23 mouse cellular contexts compared by ENCODE assay signal in genomic region chr5:19972736-19973135, GRCm38 (mm10).
DNase-seq lines count a peak whose midpoint lies in the region; ATAC-seq and TF ChIP-seq lines count a peak whose summit lies in the region.
"Had no signal": no experiment of that assay in that cellular context is flagged by ENCODE, and none has a peak within 500 bp of the region (broad histone marks: within the 10 kb centered on the region; RNA-seq: fewer than 3 reads in every experiment).

No protein-coding gene starts in this region.

- TF ChIP-seq POLR2A in CH12.LX (IDR thresholded peaks at IDR 0.05; ENCODE audit: low read depth, low read length), result no peak

- H3K9me3 ChIP-seq in CH12.LX (replicated peaks; ENCODE audit: low read length), result peaks cover 7% of the 10 kb centered on the region
- H3K9me3 ChIP-seq: G1E had no signal

- H3K4me3 ChIP-seq in CH12.LX (replicated peaks in 1 of 3; ENCODE audit: low read depth in 2 of 3, low read length in 2 of 3, poor library complexity in 1 of 3), result no peak overlapping the region

- TF ChIP-seq EP300 in CH12.LX (IDR thresholded peaks at IDR 0.05; ENCODE audit: low read length), result peak; percentile 90

- H3K9ac ChIP-seq in CH12.LX (ENCODE audit: insufficient read depth, low read depth), result no peak overlapping the region

- H3K27ac ChIP-seq in CH12.LX (ENCODE audit: insufficient read depth, low read depth), result no peak overlapping the region

- TF ChIP-seq RAD21 in CH12.LX (IDR thresholded peaks at IDR 0.05; ENCODE audit: low read depth, low read length), result no peak; the same call in 1 of the 2 replicates

- peaks cover 0 to 35% of the 10 kb centered on the region in 2 experiments; a peak in 2 of 4 replicates for H3K4me1 ChIP-seq in CH12.LX (ENCODE audit: control insufficient read depth in 1 of 2, insufficient read depth in 2 of 2)

- in situ Hi-C loops in CH12.LX (cut with MboI; ENCODE audit: low pct_ligation_motif_present, low pct_unique_long_range_greater_than_20kb, low sequenced_read_pairs), result no loop called here

- DNase-seq in A20 (ENCODE audit: low read depth, low spot score) (peak; percentile 81), CH12.LX (ENCODE audit: extremely low read depth) (peak; percentile 38), MN1 (ENCODE audit: low spot score) (no peak)
- peak; percentile 19 for DNase-seq in splenic B cell, adult 2 months (ENCODE audit: low read depth, low spot score)
- no peak for DNase-seq in right cerebral cortex, postnatal 36 days (ENCODE audit: low spot score in 2 of 2)
- DNase-seq: adrenal gland, adult 2 months; adrenal gland, adult 8-10 months; adrenal gland, postnatal 10 days; adrenal gland, postnatal 14 days; adrenal gland, postnatal 25 days; adrenal gland, postnatal 36 days; B cell, adult 2 months; cerebellum, adult 11 months; cerebellum, adult 11-12 months; cerebellum, adult 18-20 months; cerebellum, adult 2 months; cerebellum, adult 8-10 months; cerebellum, adult 9-10 months; cerebellum, adult 9-11 months had no signal

- no peaks in the 10 kb centered on the region for H3K27me3 ChIP-seq in CH12.LX (replicated peaks)
- no peaks in the 10 kb centered on the region for H3K27me3 ChIP-seq in splenic B cell, adult 2 months (ENCODE audit: control insufficient read depth, insufficient read depth, low read length, poor library complexity, severe bottlenecking)

- TF ChIP-seq CTCF in CH12.LX (conservative IDR thresholded peaks at IDR 0.05 in 1 of 2, IDR thresholded peaks at IDR 0.05 in 1 of 2; ENCODE audit: low read depth in 2 of 2, low read length in 2 of 2), result no peak

- dilution Hi-C loops in CH12.LX (cut with MboI; ENCODE audit: extremely low pct_ligation_motif_present, extremely low pct_unique_long_range_greater_than_20kb, low sequenced_read_pairs), result no loop called here

- H3K36me3 ChIP-seq in CH12.LX (replicated peaks in 1 of 2; ENCODE audit: control insufficient read depth in 1 of 2, insufficient read depth in 1 of 2, low read length in 1 of 2), result no peaks in the 10 kb centered on the region
- no peaks in the 10 kb centered on the region for H3K36me3 ChIP-seq in splenic B cell, adult 2 months (ENCODE audit: control insufficient read depth, insufficient read depth, low read length, poor library complexity, severe bottlenecking)
- H3K36me3 ChIP-seq: G1E had no signal

- H3K4me2 ChIP-seq in CH12.LX (ENCODE audit: insufficient read depth, low read depth, poor library complexity, severe bottlenecking), result no peak overlapping the region

- no peaks in the 10 kb centered on the region for H3K79me2 ChIP-seq in CH12.LX (replicated peaks; ENCODE audit: control insufficient read depth, extremely low read depth, insufficient read depth, poor library complexity, severe bottlenecking)

- ATAC-seq in CD4-positive, CD25-positive, alpha-beta regulatory T cell, adult 4 months, result no peak
- ATAC-seq: activated CD4-positive, CD25-positive, alpha-beta regulatory T cell, adult 4 months; Patski had no signal

TF ChIP-seq in CH12.LX, 34 proteins besides CTCF, POLR2A, EP300 and RAD21:
- TF ChIP-seq ZC3H11A (IDR thresholded peaks at IDR 0.05; ENCODE audit: low read depth, low read length) (no peak), SIN3A (IDR thresholded peaks at IDR 0.05; ENCODE audit: low read length) (no peak), USF1 (IDR thresholded peaks at IDR 0.05; ENCODE audit: low read depth, low read length) (no peak), TCF12 (IDR thresholded peaks at IDR 0.05; ENCODE audit: low read depth, low read length) (peak; percentile 38; the same call in 1 of the 2 replicates), ETS1 (conservative IDR thresholded peaks at IDR 0.05; ENCODE audit: low read depth, low read length) (peak; percentile 20; the same call in 1 of the 2 replicates), PAX5 (IDR thresholded peaks at IDR 0.05; ENCODE audit: low read length) (no peak), MEF2A (IDR thresholded peaks at IDR 0.05; ENCODE audit: borderline replicate concordance, low read depth, low read length) (no peak), RCOR1 (conservative IDR thresholded peaks at IDR 0.05; ENCODE audit: low read depth, low read length) (no peak), CHD2 (IDR thresholded peaks at IDR 0.05; ENCODE audit: low read length) (peak; percentile 28; the same call in 1 of the 2 replicates), GABPA (IDR thresholded peaks at IDR 0.05; ENCODE audit: insufficient replicate concordance, low read depth, low read length) (no peak), MAFK (IDR thresholded peaks at IDR 0.05; ENCODE audit: insufficient replicate concordance, low read length) (no peak), E2F4 (IDR thresholded peaks at IDR 0.05; ENCODE audit: insufficient replicate concordance, low read depth, low read length) (no peak), TBP (conservative IDR thresholded peaks at IDR 0.05; ENCODE audit: low read depth, low read length) (no peak), ZKSCAN1 (IDR thresholded peaks at IDR 0.05; ENCODE audit: borderline replicate concordance, low read depth, low read length) (no peak), KAT2A (IDR thresholded peaks at IDR 0.05; ENCODE audit: insufficient replicate concordance, low read length) (no peak), UBTF (IDR thresholded peaks at IDR 0.05; ENCODE audit: low read depth, low read length) (no peak), JUND (conservative IDR thresholded peaks at IDR 0.05; ENCODE audit: low read depth, low read length) (peak; percentile 32), IRF4 (IDR thresholded peaks at IDR 0.05; ENCODE audit: low read depth, low read length) (peak; percentile 78), ZNF384 (IDR thresholded peaks at IDR 0.05; ENCODE audit: low read depth, low read length) (peak; percentile 73), BHLHE40 (IDR thresholded peaks at IDR 0.05; ENCODE audit: low read depth, low read length) (0 out of 2 replicates have a peak, but pooled peaks have one; percentile 21), NELFE (IDR thresholded peaks at IDR 0.05; ENCODE audit: low read depth, low read length) (no peak), JUN (IDR thresholded peaks at IDR 0.05; ENCODE audit: insufficient read depth, low read depth, low read length) (no peak)

Comparison
In these comparisons a context has a peak if more than half of its experiments do, and no peak if none do; other contexts are left out.
1. DNase-seq: peak in A20 (single experiment), CH12.LX (single experiment) and splenic B cell, adult 2 months (single experiment); none in right cerebral cortex, postnatal 36 days (0 of 2) and MN1 (single experiment).